Mouse (Mus musculus) MEL (cell line): ENCODE data around the gene Tyk2.

ENCODE experiments used
- CHD2 ChIP-seq: IDR thresholded peaks from 2 replicates; pipeline ENCODE4 v1.6.1; 2011; ENCODE audit warnings: low read length, improper control_type of control experiment
- MAX ChIP-seq: IDR thresholded peaks from 2 replicates; pipeline ENCODE4 v1.6.1; 2011; ENCODE audit warnings: low read length, improper control_type of control experiment

- TF ChIP-seq MAX = no peak
- no peak for TF ChIP-seq CHD2
Observed at GRCm38 (mm10) chr9:21165041-21165951, 34.3 kb upstream of the Tyk2 start, which contains the start of gene Pde4a.
